Mouse (Mus musculus) olfactory bulb, adult 2 months (tissue): ENCODE measurements around the gene Gm10300.

Experiments used
- CTCF ChIP-seq: fragments of 200-500 bp; IDR thresholded peaks from 2 replicates; pipeline ENCODE4 v1.5.1; 2012; ENCODE audit warnings: low read depth, mild to moderate bottlenecking, low read length, moderate library complexity; ENCODE audit not compliant: insufficient read depth
- POLR2A ChIP-seq: fragments of 200-500 bp; IDR thresholded peaks from 2 replicates; pipeline ENCODE4 v1.6.1; 2012; ENCODE audit warnings: mild to moderate bottlenecking, low read depth, low read length, moderate library complexity; ENCODE audit not compliant: insufficient read depth

DNA sequence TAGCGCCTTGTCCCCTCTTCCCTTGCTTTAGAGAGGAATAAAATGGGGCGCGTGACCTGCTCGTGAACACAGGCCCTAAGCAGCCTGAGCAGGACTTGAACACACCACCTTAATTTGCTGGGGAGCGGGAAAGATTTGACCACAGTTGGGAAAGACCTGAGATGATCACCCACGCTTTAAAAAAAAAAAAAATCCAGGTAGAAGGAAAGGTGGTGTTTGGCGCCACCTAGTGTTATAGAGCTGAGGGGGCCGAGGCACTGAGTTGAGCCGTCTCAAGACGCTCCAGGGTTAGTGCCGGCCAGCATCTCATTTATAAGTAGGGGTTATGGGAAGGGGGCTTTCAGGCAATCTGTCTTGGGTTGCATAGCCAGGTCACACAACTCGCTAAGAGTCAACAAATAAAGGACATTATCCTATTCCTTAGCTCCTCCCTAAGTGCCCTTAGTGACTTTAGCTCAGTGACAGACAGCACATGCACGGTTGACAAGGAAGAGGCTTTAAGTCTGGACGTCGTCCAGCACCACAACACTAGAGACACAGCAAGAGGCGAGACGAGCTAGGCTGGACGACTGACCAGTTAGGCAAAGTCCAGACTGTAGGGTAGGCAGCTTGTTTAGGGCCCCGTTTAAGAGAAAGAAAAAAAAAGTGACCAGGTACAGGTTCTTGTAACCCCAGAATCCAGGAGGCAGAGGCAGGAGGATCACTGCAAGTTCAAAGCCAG, 5.2 kb downstream of the Gm10300 start:
- peak; percentile 60 for TF ChIP-seq CTCF
- no peak for TF ChIP-seq POLR2A
